Mouse (Mus musculus): ENCODE data around the gene Snx30.
A peak's percentile ranks its signal among the peaks of the same experiment; 100 is the strongest.

Gene Snx30

GRCm38 (mm10) chr4:59825634-59826033 is 20.0 kb downstream of the Snx30 start:
- DNase-seq = no peak

- no peak for DNase-seq
Measured at GRCm38 (mm10) chr4:59826381-59826780, 20.7 kb downstream of the Snx30 start.

- DNase-seq = no peak
Measured at GRCm38 (mm10) chr4:59829072-59829471, 23.4 kb downstream of the Snx30 start.

GRCm38 (mm10) chr4:59831038-59831437 is 25.4 kb downstream of the Snx30 start:
- peak; percentile 67 to 72 for DNase-seq

- DNase-seq = no peak
Measured at GRCm38 (mm10) chr4:59832810-59833209, 27.2 kb downstream of the Snx30 start.

GRCm38 (mm10) chr4:59837659-59838058 is 32.0 kb downstream of the Snx30 start:
- DNase-seq = peak; percentile 53 to 64

GRCm38 (mm10) chr4:59844460-59845244 is 39.0 kb downstream of the Snx30 start:
- no peak for DNase-seq

GRCm38 (mm10) chr4:59845245-59845637 is 39.6 kb downstream of the Snx30 start:
- DNase-seq = no peak

- no peak for DNase-seq
Measured at GRCm38 (mm10) chr4:59847447-59847846, 41.8 kb downstream of the Snx30 start.

GRCm38 (mm10) chr4:59850181-59850580 is 44.5 kb downstream of the Snx30 start:
- peak; percentile 69 to 72 for DNase-seq

- DNase-seq = no peak
Measured at GRCm38 (mm10) chr4:59850886-59851623, 45.4 kb downstream of the Snx30 start.

GRCm38 (mm10) chr4:59853155-59853554 is 47.5 kb downstream of the Snx30 start:
- DNase-seq = no peak

- DNase-seq = peak; percentile 20 to 43
Measured at GRCm38 (mm10) chr4:59859693-59860425, 54.2 kb downstream of the Snx30 start.

- no peak for DNase-seq
Measured at GRCm38 (mm10) chr4:59860431-59860830, 54.8 kb downstream of the Snx30 start.

GRCm38 (mm10) chr4:59861871-59862270 is 56.2 kb downstream of the Snx30 start:
- DNase-seq = no peak

GRCm38 (mm10) chr4:59862335-59862734 is 56.7 kb downstream of the Snx30 start:
- no peak for DNase-seq

GRCm38 (mm10) chr4:59863869-59864268 is 58.2 kb downstream of the Snx30 start:
- DNase-seq = peak; percentile 52 to 63

- DNase-seq = no peak
Measured at GRCm38 (mm10) chr4:59868086-59868485, 62.4 kb downstream of the Snx30 start.

GRCm38 (mm10) chr4:59869488-59870057 is 63.9 kb downstream of the Snx30 start:
- peak; percentile 46 to 58 for DNase-seq

GRCm38 (mm10) chr4:59870433-59870832 is 64.8 kb downstream of the Snx30 start:
- DNase-seq = no peak

GRCm38 (mm10) chr4:59870859-59871591 is 65.4 kb downstream of the Snx30 start:
- peak; percentile 77 to 83 for DNase-seq

GRCm38 (mm10) chr4:59873240-59873639 is 67.6 kb downstream of the Snx30 start:
- DNase-seq = no peak

Measured in lung, adult 18-20 months (tissue).